Mouse (Mus musculus) megakaryocyte, embryonic 14.5 days (primary cell): ENCODE data around the gene Nutm1. TPM values are rescaled to one million over a fixed set of nuclear protein-coding genes. Genes with fewer than 3 reads are reported as not detected.
"Not testable (repeated sequence)": the region's sequence is repeated elsewhere in the genome, so short reads cannot be mapped to it uniquely, and the experiment has no call there.

ENCODE experiments used
- H3K27me3 ChIP-seq: replicated peaks from 2 replicates; pipeline ENCODE3; 2012; ENCODE audit warnings: inconsistent platforms
- H3K36me3 ChIP-seq: replicated peaks from 2 replicates; pipeline ENCODE3; 2012; ENCODE audit warnings: low read length, inconsistent platforms, mixed read lengths
- H3K4me1 ChIP-seq: 2 replicates; pipeline ENCODE4 v1.6.1; 2012; ENCODE audit warnings: inconsistent platforms
- H3K4me3 ChIP-seq: replicated peaks from 2 replicates; pipeline ENCODE3; 2012; ENCODE audit warnings: moderate library complexity, mild to moderate bottlenecking, inconsistent platforms
- H3K9me3 ChIP-seq: 2 replicates; pipeline ENCODE4 v1.6.1; 2012; ENCODE audit warnings: inconsistent platforms
- FLI1 ChIP-seq: IDR thresholded peaks from 2 replicates; pipeline ENCODE4 v1.6.1; 2012; ENCODE audit warnings: low read length, inconsistent platforms, mixed read lengths
- GATA1 ChIP-seq: IDR thresholded peaks from 3 replicates; pipeline ENCODE4 v1.6.1; 2012; ENCODE audit warnings: mixed read lengths, low read length, inconsistent platforms, borderline replicate concordance
- polyA plus RNA-seq: library from polyadenylated mRNA; stranded (reverse); fragments of >175 nt; gene quantifications from 2 replicates; pipeline ENCODE4 v1.2.3, GENCODE M21; 2012; ENCODE audit warnings: low replicate concordance; ENCODE audit not compliant: insufficient read depth

The Nutm1 gene
- 0.88 TPM in 1 of 2 replicates, not detected in the other for polyA plus RNA-seq

DNA sequence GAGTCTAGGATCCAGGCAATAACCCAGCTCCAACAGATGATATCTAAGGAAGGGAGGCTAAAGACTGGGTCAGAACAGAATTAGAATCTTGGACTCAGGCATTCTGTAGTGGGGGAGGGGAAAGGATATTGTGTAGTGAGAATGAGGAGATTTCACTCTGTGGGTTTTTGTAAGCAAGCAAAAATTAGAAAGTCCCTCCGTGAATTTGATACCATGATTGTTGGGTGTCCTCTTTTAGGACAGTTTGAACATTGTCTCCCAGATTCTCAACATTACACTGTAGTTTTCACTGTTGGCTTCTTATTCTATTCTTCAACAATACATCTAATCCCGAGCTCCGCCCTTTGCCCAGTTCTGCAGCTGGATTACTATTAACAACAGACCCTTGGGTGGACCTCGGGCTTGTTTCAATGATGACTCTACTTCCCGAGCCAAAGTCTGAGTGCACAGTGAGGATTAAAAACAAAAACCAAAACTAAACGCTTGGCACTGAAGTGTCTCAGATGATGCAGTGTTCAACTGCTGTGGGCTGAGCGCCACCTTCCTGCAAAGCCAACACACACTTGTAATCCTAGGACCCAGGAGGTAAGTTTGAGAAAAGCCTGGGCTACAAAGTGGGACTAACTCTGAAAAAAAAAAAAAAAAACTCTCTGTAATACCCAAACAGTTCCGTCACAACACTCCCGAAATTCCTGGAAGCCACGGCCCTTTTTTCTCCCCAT lies at the start of gene Nutm1:
Gene Nutm1 (minus strand): TSS at position 51 of the 722 bp plus-strand sequence.
- H3K36me3 ChIP-seq = no peaks in the 10 kb centered on the region
- H3K27me3 ChIP-seq = peaks cover 8% of the 10 kb centered on the region
- peaks cover 38% of the 10 kb centered on the region for H3K4me1 ChIP-seq
- peak within 1 kb of the TSS; percentile 69 for H3K4me3 ChIP-seq
- H3K9me3 ChIP-seq = no peaks in the 10 kb centered on the region
- no peak for TF ChIP-seq FLI1
- TF ChIP-seq GATA1 = no peak

DNA sequence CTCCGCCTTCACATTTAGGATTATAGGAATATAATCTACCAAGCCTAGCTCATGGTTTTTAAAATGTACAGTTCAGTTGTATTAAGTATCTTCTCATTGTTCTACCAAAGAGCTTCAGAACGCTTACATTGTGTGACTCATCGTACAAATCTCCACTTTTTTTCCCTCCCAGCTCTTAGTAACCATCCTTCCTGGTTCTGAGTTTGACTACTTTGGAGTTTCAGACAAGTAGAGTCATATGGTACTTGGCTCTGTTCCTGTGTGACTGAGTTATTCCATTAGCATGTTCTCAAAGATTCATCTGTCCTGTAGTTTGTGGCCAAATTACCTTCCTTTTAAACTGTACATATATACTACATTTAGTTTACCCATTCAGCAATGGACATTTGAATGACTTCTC lies 49.6 kb upstream of the Nutm1 start:
- H3K4me3 ChIP-seq = no peak overlapping the region
- no peak for TF ChIP-seq FLI1
- H3K36me3 ChIP-seq = peaks cover 9% of the 10 kb centered on the region
- no peaks in the 10 kb centered on the region for H3K9me3 ChIP-seq
- peaks cover 46% of the 10 kb centered on the region for H3K4me1 ChIP-seq
- no peaks in the 10 kb centered on the region for H3K27me3 ChIP-seq

- TF ChIP-seq GATA1 (no peak), FLI1 (no peak)
- Histone ChIP-seq H3K4me3 (no peak overlapping the region), H3K9me3 (no peaks in the 10 kb centered on the region), H3K27me3 (no peaks in the 10 kb centered on the region), H3K36me3 (peaks cover 35% of the 10 kb centered on the region), H3K4me1 (peaks cover 23% of the 10 kb centered on the region; the same call in 1 of the 2 replicates)
Observed at GRCm38 (mm10) chr2:112298221-112298620, 39.1 kb upstream of the Nutm1 start.

DNA sequence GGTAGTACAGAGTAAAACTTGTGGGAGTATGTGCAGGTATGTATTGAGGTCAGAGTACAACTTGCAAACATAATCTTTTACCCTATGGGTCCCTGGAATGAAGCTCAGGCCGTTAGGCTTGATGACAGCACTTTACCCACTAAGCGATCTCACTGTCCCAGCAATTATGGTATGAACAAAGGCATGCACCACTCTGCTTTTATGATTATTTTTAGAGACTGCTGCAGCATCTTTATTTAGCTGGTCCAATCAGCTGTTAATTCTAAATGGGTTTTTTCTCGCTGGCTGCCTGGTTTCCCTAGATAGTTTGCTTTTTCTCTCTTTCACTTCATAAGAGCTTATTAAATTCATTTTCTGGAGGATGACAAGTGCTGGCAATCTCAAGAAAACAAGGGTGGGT lies 37.1 kb upstream of the Nutm1 start:
- Histone ChIP-seq H3K9me3 (no peaks in the 10 kb centered on the region), H3K36me3 (peaks cover 36% of the 10 kb centered on the region), H3K4me1 (peaks cover 31% of the 10 kb centered on the region; the same call in 1 of the 2 replicates), H3K27me3 (no peaks in the 10 kb centered on the region), H3K4me3 (no peak overlapping the region)
- TF ChIP-seq FLI1 (no peak), GATA1 (no peak)

DNA sequence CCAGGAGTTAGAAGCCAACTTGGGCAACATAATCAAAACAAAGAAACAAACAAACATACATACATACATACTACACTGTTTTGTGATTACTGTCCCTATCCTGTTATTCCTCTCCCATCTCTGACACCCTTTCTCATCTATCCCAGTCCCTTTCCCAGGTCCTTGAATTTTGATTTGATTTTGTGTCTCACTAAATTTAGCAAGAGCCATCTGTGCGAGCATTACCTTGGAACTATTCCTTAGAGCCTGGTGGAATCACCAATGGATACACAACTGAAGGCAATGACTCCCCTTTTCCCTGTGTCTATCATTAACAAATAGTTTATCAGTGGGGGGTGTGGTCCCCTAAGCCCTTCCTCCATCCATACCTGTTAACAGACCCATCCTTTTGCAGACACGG lies 33.7 kb upstream of the Nutm1 start:
- H3K4me1 ChIP-seq = peaks cover 30% of the 10 kb centered on the region
- H3K4me3 ChIP-seq = no peak overlapping the region
- TF ChIP-seq GATA1 (no peak), FLI1 (no peak)
- H3K36me3 ChIP-seq = peaks cover 34% of the 10 kb centered on the region
- H3K9me3 ChIP-seq = no peaks in the 10 kb centered on the region
- H3K27me3 ChIP-seq = no peaks in the 10 kb centered on the region

DNA sequence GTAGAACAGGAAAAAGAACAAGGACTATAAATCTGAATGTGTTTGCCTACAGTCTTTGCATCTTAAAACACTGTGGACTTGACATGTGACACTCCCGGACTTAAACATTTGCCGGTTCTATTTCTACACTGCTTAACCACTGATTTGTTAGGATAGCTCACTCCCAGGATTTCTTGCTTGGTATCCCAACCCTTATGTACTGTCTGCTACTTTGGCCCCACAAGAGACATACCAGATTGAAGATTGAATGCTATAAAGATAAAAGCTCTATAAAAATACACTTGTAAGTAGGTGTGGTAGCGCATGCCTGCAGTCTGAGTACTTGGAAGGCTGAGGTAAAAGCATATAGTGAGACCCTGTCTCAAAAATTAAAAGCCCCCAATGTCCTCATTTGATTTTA lies 30.4 kb upstream of the Nutm1 start:
- H3K4me1 ChIP-seq = peaks cover 39% of the 10 kb centered on the region
- H3K4me3 ChIP-seq = no peak overlapping the region
- H3K27me3 ChIP-seq = no peaks in the 10 kb centered on the region
- no peaks in the 10 kb centered on the region for H3K9me3 ChIP-seq
- peaks cover 13% of the 10 kb centered on the region for H3K36me3 ChIP-seq
- TF ChIP-seq GATA1 = no peak
- no peak for TF ChIP-seq FLI1

GRCm38 (mm10) chr2:112287059-112287458 lies 28.0 kb upstream of the Nutm1 start:
- no peaks in the 10 kb centered on the region for H3K27me3 ChIP-seq
- H3K9me3 ChIP-seq = no peaks in the 10 kb centered on the region
- peaks cover 40% of the 10 kb centered on the region for H3K4me1 ChIP-seq
- no peak for TF ChIP-seq FLI1
- no peak for TF ChIP-seq GATA1
- H3K36me3 ChIP-seq = no peaks in the 10 kb centered on the region
- H3K4me3 ChIP-seq = no peak overlapping the region

DNA sequence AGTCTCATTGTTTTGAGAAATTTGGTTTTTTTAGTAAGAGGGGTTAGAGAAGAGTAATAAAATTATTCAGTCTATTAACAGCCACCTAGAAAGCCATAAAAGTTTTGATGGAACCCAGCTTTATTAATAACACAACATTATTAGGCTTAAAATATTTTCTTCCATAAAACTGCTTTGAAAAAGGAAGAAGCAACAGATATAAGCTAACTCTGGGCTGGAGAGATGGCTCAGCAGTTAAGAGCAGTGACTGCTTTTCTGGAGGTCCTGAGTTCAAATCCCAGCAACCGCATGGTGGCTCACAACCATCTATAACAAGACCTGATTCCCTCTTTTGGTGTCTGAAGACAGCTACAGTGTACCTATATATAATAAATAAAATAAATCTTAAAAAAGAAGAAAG lies 27.0 kb upstream of the Nutm1 start:
- not testable (repeated sequence) for H3K27me3 ChIP-seq, H3K4me3 ChIP-seq, H3K9me3 ChIP-seq, H3K36me3 ChIP-seq
- H3K4me1 ChIP-seq = peaks cover 38% of the 10 kb centered on the region

DNA sequence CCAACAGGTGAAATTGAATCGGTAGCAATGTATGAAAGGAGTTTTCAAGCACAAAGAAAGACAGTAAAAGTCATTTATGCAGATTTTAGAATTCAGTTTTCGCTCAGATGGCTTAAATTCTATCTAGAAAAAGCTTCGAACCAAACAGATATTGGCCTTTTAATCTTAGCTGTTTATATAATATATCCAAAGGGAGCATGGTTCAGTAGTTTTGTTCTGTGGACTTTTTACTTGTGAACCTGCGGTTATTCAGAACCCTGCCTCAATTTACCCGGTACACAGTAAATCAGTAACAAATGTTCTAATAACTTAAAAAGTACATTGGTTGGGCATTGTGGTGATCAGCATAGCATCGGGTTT lies 25.9 kb upstream of the Nutm1 start:
- H3K27me3 ChIP-seq = no peaks in the 10 kb centered on the region
- TF ChIP-seq GATA1 (no peak), FLI1 (no peak)
- no peaks in the 10 kb centered on the region for H3K36me3 ChIP-seq
- peaks cover 38% of the 10 kb centered on the region for H3K4me1 ChIP-seq
- H3K9me3 ChIP-seq = no peaks in the 10 kb centered on the region
- H3K4me3 ChIP-seq = peak overlapping the region; percentile 90

GRCm38 (mm10) chr2:112284363-112285030 lies 25.4 kb upstream of the Nutm1 start:
- H3K9me3 ChIP-seq = no peaks in the 10 kb centered on the region
- peak overlapping the region; percentile 90 for H3K4me3 ChIP-seq
- TF ChIP-seq FLI1 = no peak
- TF ChIP-seq GATA1 = no peak
- H3K4me1 ChIP-seq = peaks cover 38% of the 10 kb centered on the region
- no peaks in the 10 kb centered on the region for H3K27me3 ChIP-seq
- H3K36me3 ChIP-seq = no peaks in the 10 kb centered on the region
